Mouse (Mus musculus): Measurements from ENCODE around the gene Usp21. TPM values are rescaled to one million over a fixed set of nuclear protein-coding genes. Genes with fewer than 3 reads are reported as not detected.

The Usp21 gene
- polyA plus RNA-seq, 1 experiment from 2014 or later: 57.2 TPM

DNA sequence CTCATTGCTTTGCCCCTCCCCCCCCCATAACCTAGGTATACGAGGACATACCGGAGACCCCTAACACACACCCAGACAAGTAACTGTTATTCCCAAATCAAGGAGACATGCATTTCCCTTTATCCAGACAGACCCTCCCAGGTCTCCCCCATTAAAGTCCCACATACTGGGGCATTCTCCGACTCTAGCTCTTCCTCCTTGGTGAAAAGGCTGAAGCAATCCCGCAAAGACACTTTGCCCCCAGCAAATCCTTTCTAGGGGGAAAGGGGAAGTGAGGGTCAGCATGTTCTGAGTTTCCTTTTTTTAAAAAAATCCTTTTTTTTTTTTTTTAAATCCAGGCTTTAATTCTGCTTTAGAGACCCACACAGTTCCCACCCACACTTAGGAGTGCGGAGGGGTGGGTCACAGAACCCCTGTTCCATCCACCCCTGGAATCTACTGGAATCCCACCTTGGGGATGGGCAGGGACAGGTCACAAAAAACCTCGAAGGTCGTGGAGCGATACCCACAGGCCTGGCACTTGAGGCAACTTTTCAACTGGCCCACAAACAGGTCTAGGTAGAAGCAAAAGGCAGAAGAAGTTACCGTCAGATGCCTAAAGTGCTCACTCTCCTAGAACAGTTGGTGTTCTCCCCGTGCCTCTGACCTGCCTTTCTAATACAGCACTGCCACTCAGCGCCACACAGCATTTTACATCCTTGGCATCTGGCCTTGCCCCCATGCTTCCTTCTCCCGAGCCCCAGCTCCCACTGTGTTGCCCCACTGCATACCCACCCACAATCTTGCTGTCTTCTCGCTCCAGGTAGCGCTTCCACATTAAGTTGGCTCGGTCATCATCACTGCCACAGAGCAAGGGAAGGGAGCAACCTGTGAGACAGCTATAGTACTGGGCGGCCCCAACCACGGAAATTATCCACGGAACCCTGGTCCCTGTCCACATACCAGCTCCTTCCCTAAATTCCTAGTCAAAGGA, 4.3 kb downstream of the Usp21 start:
- Histone ChIP-seq H3K4me3 (replicated peaks) (no peak overlapping the region), H3K36me3 (peaks cover 18% of the 10 kb centered on the region; the same call in 1 of the 2 replicates), H3K27me3 (replicated peaks) (no peaks in the 10 kb centered on the region), H3K27ac (no peak overlapping the region), H3K4me2 (replicated peaks) (no peak overlapping the region), H3K9ac (no peak overlapping the region), H3K4me1 (replicated peaks) (peaks cover 36% of the 10 kb centered on the region), H3K9me3 (no peaks in the 10 kb centered on the region)
- WGBS: 92% methylated on average over 18 of the region's 18 CpGs
- ATAC-seq: no peak

DNA sequence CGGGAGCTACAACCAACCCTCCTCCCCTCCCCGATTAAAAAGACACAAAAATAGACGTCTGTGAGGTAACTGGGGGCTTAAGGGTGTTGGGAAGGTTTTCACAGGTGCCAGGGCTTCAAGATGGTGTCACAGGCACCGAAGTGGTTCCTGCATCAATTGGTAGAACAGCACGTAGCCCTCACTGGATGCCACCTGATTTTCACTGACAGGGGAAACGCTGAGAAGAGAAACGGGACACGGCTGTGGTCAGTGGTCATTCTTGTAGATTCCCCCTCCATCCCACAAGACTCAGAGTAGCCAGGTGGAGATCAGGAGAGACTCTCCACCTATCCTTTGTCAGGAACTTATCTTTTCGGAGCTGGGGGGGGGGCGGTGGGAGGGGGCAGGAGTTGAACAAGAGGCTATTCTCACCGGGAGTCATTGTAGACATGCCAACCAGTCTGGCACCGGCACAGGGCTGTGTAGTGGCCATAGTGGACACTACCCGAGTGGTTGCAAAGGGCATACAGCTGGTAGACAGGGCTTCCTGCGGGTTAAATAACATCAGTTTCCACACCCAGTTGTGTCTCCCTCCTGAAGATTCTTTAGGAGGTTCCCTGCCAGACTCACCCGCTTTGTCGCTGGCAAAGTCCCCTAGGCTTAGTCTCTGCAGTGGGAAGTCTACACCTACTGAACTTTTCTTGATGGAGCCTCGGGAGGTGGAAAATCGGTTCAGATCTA, 5.5 kb downstream of the Usp21 start:
- Histone ChIP-seq H3K9ac (no peak overlapping the region), H3K4me3 (replicated peaks) (no peak overlapping the region), H3K9me3 (no peaks in the 10 kb centered on the region), H3K27me3 (replicated peaks) (no peaks in the 10 kb centered on the region), H3K27ac (0 out of 2 replicates have a peak overlapping the region, but pooled peaks have one; percentile 89), H3K36me3 (peaks cover 18% of the 10 kb centered on the region; the same call in 1 of the 2 replicates), H3K4me1 (replicated peaks) (peaks cover 32% of the 10 kb centered on the region), H3K4me2 (replicated peaks) (peak overlapping the region; percentile 87; the same call in 1 of the 2 replicates)
- no peak for ATAC-seq
- WGBS: 76% methylated on average over 18 of the region's 18 CpGs

DNA sequence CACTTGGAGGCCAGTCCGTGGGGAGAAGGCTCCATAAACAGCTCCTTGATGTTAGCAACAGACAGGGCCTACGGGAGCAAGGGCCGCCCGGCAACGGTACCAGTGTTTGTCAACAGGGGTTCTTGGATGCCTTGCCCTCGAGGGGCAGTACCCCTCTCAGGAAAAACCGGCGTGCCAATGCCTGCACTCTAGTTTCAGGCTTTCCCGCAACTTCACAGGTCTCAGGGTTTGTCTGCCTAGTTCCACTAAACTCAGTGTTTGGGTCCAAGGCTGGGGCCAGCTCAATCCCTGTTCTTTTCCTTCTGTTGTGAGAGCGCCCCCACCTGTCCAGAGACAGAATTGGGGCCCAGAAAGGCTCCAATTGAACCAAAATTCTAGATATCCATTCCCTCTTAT, 6.3 kb downstream of the Usp21 start:
- no peaks in the 10 kb centered on the region for H3K27me3 ChIP-seq (replicated peaks)
- peak overlapping the region; percentile 63 for H3K9ac ChIP-seq
- no peaks in the 10 kb centered on the region for H3K9me3 ChIP-seq
- WGBS: 1% methylated on average over 10 of the region's 10 CpGs
- peak; percentile 56 for ATAC-seq
- peaks cover 18% of the 10 kb centered on the region; the same call in 1 of the 2 replicates for H3K36me3 ChIP-seq
- H3K27ac ChIP-seq: peak overlapping the region; percentile 89
- peak overlapping the region; percentile 58 for H3K4me3 ChIP-seq (replicated peaks)
- peaks cover 28% of the 10 kb centered on the region for H3K4me1 ChIP-seq (replicated peaks)
- peak overlapping the region; percentile 87 for H3K4me2 ChIP-seq (replicated peaks)

DNA sequence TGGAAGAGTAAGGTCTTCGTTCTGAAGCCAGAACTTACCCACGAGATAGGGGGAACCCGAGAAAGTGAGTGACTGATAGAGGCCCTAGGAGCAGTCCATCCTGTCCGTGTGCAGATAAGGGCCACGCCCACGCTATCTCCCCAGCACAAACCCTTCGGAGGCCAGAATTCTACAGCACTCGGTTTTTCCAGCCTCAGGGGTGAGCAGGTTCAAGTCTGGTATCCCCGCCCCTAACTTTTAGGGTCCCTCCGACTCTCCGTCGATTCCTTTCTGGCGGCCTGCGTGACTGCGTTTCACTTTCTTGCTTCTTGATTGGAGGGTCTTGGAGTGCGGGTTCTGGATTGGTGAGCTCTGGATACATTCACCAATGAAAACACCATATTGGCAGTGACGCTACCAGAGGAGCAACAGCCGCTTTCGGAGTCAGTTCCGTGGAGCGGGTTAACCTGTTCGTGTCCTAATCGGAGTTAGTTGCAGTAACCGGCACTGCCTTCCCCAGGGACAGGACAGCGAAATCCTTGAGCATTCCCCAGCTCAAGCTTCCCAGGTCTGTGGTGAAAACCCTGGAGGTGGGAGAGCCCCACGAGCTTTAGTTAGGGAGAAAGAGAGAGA, 6.8 kb downstream of the Usp21 start, which contains the start of gene Ppox:
TSS of gene Ppox (minus strand) at position 271 of the 612 bp plus-strand sequence.
- peaks cover 21% of the 10 kb centered on the region for H3K36me3 ChIP-seq
- H3K4me2 ChIP-seq (replicated peaks): peak within 1 kb of the TSS; percentile 87
- H3K9ac ChIP-seq: peak within 1 kb of the TSS; percentile 63
- peak; percentile 97 for ATAC-seq
- H3K4me3 ChIP-seq (replicated peaks): peak within 1 kb of the TSS; percentile 58
- peaks cover 23% of the 10 kb centered on the region for H3K4me1 ChIP-seq (replicated peaks)
- no peaks in the 10 kb centered on the region for H3K9me3 ChIP-seq
- H3K27ac ChIP-seq: peak within 1 kb of the TSS; percentile 89
- H3K27me3 ChIP-seq (replicated peaks): no peaks in the 10 kb centered on the region
- 0% methylated on average over 26 of the region's 26 CpGs for WGBS

DNA sequence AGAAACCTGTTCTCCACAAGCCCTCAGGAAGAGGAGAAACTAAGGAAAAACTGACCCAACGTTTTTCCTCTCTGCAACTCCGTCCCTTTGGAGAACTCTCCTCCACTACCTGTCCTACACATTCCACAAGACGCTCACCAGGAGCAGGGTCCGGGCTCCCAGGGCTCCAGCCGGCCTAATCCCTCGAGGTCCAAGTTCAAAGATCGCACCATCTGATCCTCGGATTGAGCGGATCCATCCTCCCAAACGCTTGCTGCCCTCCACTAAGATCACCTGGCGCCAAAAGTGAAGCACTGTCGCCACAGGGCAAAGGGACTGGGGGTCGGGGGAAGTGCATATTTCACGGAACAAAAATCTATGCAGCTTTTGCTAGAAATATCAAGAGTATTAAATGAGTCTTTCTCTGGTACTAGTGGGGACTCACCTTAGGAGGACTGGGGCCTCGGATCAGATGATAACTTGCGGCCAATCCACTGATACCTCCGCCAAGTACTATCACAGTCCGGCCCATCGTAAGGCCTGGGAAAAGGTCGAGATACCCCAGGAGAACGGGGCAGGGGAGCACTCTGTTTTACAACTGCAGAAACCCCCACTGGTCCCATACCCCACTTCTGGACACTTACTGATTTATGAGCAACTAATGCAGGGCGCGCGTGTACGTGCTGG, 7.4 kb downstream of the Usp21 start:
- H3K27ac ChIP-seq: peak overlapping the region; percentile 59
- no peaks in the 10 kb centered on the region for H3K27me3 ChIP-seq (replicated peaks)
- H3K4me2 ChIP-seq (replicated peaks): peak overlapping the region; percentile 87
- H3K36me3 ChIP-seq: peaks cover 22% of the 10 kb centered on the region
- H3K9ac ChIP-seq: peak overlapping the region; percentile 55
- ATAC-seq: peak; percentile 49
- no peaks in the 10 kb centered on the region for H3K9me3 ChIP-seq
- peak overlapping the region; percentile 58 for H3K4me3 ChIP-seq (replicated peaks)
- WGBS: 1% methylated on average over 25 of the region's 25 CpGs
- peaks cover 21% of the 10 kb centered on the region for H3K4me1 ChIP-seq (replicated peaks)

- Histone ChIP-seq H3K4me1 (replicated peaks) (peaks cover 21% of the 10 kb centered on the region), H3K36me3 (peaks cover 23% of the 10 kb centered on the region), H3K4me3 (replicated peaks) (peak overlapping the region; percentile 58), H3K27ac (peak overlapping the region; percentile 59; the same call in 1 of the 2 replicates), H3K9me3 (no peaks in the 10 kb centered on the region), H3K4me2 (replicated peaks) (peak overlapping the region; percentile 87), H3K27me3 (replicated peaks) (no peaks in the 10 kb centered on the region), H3K9ac (peak overlapping the region; percentile 55)
- no peak for ATAC-seq
- 66% methylated on average over 5 of the region's 5 CpGs for WGBS
Observed at GRCm38 (mm10) chr1:171279721-171280120, 8.1 kb downstream of the Usp21 start.

DNA sequence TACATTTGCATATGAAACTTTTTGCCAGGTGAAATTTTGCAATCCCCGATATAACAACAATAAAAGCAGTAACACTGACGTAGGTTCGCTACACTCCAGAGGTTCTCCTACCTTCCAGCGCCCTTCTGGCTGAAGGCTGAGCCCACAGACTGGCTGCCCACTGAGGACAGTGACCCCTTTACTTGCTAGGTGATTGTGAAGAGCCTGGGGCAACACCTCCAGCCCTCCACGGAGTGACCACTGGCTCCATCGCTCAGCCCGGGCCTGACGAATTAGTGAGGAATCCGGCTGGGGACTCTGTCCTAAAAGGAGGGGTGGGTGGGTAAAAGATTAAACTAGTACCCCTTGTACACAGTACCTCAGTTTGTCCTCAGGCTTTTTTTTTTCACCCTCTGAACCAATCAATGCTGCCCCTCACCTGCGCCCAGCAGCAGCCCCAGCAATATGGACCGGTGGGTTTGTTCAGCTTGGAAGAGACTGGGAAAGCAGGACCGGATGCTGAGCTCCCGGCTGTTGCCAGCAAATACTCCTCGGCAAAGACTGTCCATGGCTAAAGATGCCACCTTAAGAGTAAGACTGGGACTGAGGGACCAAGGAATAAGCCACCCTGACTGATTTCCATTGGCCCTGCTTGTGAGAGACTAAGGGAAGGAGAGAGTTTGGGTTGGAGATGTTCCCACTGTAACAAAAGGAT, 8.6 kb downstream of the Usp21 start:
- Histone ChIP-seq H3K36me3 (peaks cover 25% of the 10 kb centered on the region), H3K27me3 (replicated peaks) (no peaks in the 10 kb centered on the region), H3K4me1 (replicated peaks) (peaks cover 21% of the 10 kb centered on the region), H3K4me2 (replicated peaks) (0 out of 2 replicates have a peak overlapping the region, but pooled peaks have one; percentile 87), H3K27ac (no peak overlapping the region), H3K4me3 (replicated peaks) (no peak overlapping the region), H3K9me3 (no peaks in the 10 kb centered on the region), H3K9ac (no peak overlapping the region)
- WGBS: 88% methylated on average over 14 of the region's 14 CpGs
- no peak for ATAC-seq

DNA sequence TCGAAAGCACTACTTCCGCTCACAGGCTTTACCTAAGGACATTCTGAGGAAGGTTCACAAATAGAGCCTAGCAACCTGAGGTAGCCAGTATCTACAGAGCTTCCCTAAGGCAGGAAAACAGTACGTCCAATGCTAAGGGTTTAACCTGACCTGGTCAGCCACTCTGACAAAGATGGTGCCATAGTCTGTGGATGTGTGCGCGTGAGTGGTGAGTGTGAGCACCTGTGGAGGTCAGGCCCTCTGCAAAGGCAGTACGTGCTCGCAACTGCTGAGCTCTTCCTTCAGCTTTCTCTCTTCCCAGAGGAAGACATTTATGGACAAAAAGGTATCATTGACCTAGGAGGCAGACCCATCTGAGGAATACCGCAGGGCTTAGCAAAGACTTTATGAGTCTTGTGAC, 9.4 kb downstream of the Usp21 start:
- WGBS: 92% methylated on average over 8 of the region's 8 CpGs
- Histone ChIP-seq H3K4me3 (replicated peaks) (no peak overlapping the region), H3K9ac (no peak overlapping the region), H3K4me1 (replicated peaks) (peaks cover 21% of the 10 kb centered on the region), H3K27ac (no peak overlapping the region), H3K9me3 (no peaks in the 10 kb centered on the region), H3K27me3 (replicated peaks) (no peaks in the 10 kb centered on the region), H3K4me2 (replicated peaks) (no peak overlapping the region), H3K36me3 (peaks cover 27% of the 10 kb centered on the region)
- no peak for ATAC-seq

DNA sequence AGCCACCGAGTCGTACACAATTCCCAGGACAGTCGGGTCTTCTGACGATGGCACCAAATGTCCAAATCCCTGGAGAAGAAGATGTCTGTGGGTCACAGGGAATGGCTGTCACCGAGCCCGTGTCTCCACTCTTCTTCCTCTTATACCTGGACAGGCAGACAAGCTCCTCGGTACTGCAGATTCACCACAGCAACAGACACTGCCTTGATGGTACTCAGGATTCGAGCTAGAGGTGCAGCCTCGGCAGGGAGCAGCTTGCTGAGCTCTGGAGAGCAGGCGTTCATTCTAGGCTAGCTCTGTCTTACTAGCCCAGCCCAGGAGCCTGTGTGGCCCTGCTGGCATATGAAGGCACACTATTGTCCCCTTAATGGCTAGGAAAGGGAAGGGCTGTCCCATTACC, 10.1 kb downstream of the Usp21 start:
- Histone ChIP-seq H3K9me3 (no peaks in the 10 kb centered on the region), H3K4me2 (replicated peaks) (no peak overlapping the region), H3K27me3 (replicated peaks) (no peaks in the 10 kb centered on the region), H3K36me3 (peaks cover 27% of the 10 kb centered on the region), H3K27ac (no peak overlapping the region), H3K4me3 (replicated peaks) (no peak overlapping the region), H3K4me1 (replicated peaks) (peaks cover 21% of the 10 kb centered on the region), H3K9ac (no peak overlapping the region)
- no peak for ATAC-seq
- WGBS: 84% methylated on average over 10 of the region's 10 CpGs

DNA sequence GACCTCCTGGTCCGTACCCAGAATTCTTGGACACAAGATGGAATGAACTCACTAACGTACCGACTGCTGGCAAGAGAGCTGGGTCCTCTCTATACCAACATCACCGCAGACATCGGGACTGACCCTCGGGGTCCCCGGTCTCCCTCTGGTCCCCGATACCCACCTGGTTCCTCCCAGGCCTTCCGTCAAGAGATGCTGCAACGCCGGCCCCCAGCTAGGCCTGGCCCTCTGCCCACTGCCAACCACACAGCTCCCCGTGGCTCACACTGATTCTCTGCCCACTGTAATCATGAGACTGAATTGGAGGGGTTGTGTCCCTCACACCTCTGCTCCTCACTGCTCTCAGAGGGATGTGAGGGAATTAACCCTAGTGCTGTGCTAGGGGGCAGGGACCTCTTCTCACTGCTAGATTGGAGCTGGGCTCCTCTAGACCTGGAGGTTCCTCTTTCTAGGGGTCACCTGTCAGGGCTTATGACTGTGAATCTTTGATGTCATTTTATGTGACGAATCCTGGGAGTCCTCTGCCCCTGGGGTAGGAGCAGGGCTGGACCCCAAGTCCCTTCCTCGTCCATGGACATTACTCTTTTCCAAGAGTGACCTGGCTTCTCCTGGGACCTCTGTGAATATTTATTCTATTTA, 11.6 kb downstream of the Usp21 start:
- no peaks in the 10 kb centered on the region for H3K27me3 ChIP-seq (replicated peaks)
- no peak overlapping the region for H3K27ac ChIP-seq
- H3K4me3 ChIP-seq (replicated peaks): no peak overlapping the region
- H3K4me2 ChIP-seq (replicated peaks): no peak overlapping the region
- peaks cover 16% of the 10 kb centered on the region for H3K4me1 ChIP-seq (replicated peaks)
- 90% methylated on average over 14 of the region's 14 CpGs for WGBS
- ATAC-seq: no peak
- no peak overlapping the region for H3K9ac ChIP-seq
- no peaks in the 10 kb centered on the region for H3K9me3 ChIP-seq
- peaks cover 27% of the 10 kb centered on the region for H3K36me3 ChIP-seq

All from intestine, embryonic 15.5 days (tissue).